Mouse (Mus musculus) MN1 (cell line): Measurements from ENCODE around the gene Sfxn2.
"Not testable (repeated sequence)": the region's sequence is repeated elsewhere in the genome, so short reads cannot be mapped to it uniquely, and the experiment has no call there.

Experiments used
- DNase-seq: peaks from one replicate; pipeline ENCODE4 v3.0.0-alpha.2; 2016; ENCODE audit warnings: low spot score

Sfxn2 gene

GRCm38 (mm10) chr19:46542750-46543149 is 30.4 kb upstream of the Sfxn2 start:
- no peak for DNase-seq

- DNase-seq = no peak
Observed at GRCm38 (mm10) chr19:46547565-46547964, 25.6 kb upstream of the Sfxn2 start.

- DNase-seq = no peak
Observed at GRCm38 (mm10) chr19:46548110-46548509, 25.1 kb upstream of the Sfxn2 start.

- no peak for DNase-seq
Observed at GRCm38 (mm10) chr19:46550385-46550784, 22.8 kb upstream of the Sfxn2 start.

- DNase-seq = no peak
Observed at GRCm38 (mm10) chr19:46552496-46552895, 20.7 kb upstream of the Sfxn2 start.

GRCm38 (mm10) chr19:46553541-46553955 is 19.6 kb upstream of the Sfxn2 start:
- DNase-seq = peak; percentile 86

GRCm38 (mm10) chr19:46558009-46558408 is 15.2 kb upstream of the Sfxn2 start:
- no peak for DNase-seq

- no peak for DNase-seq
Observed at GRCm38 (mm10) chr19:46558631-46559030, 14.5 kb upstream of the Sfxn2 start.

- DNase-seq = peak; percentile 58
Observed at GRCm38 (mm10) chr19:46562132-46562531, 11.0 kb upstream of the Sfxn2 start.

GRCm38 (mm10) chr19:46562581-46563515 is 10.3 kb upstream of the Sfxn2 start:
- DNase-seq = no peak

GRCm38 (mm10) chr19:46563603-46564002 is 9.6 kb upstream of the Sfxn2 start:
- DNase-seq = no peak

- no peak for DNase-seq
Observed at GRCm38 (mm10) chr19:46564043-46564462, 9.1 kb upstream of the Sfxn2 start.

GRCm38 (mm10) chr19:46571211-46571877 is 1.8 kb upstream of the Sfxn2 start:
- not testable (repeated sequence) for DNase-seq

GRCm38 (mm10) chr19:46571878-46572244 is 1.3 kb upstream of the Sfxn2 start:
- no peak for DNase-seq

- DNase-seq = peak; percentile 27
Observed at GRCm38 (mm10) chr19:46572548-46572947, 617 bp upstream of the Sfxn2 start.

GRCm38 (mm10) chr19:46573990-46574389 is 825 bp downstream of the Sfxn2 start:
- no peak for DNase-seq

- DNase-seq = no peak
Observed at GRCm38 (mm10) chr19:46575196-46575595, 2.0 kb downstream of the Sfxn2 start.

- DNase-seq = peak; percentile 66
Observed at GRCm38 (mm10) chr19:46587823-46588508, 14.8 kb downstream of the Sfxn2 start.

GRCm38 (mm10) chr19:46591575-46591974 is 18.4 kb downstream of the Sfxn2 start:
- no peak for DNase-seq

GRCm38 (mm10) chr19:46592751-46593439 is 19.7 kb downstream of the Sfxn2 start:
- DNase-seq = no peak

GRCm38 (mm10) chr19:46598187-46598586 is 25.0 kb downstream of the Sfxn2 start:
- DNase-seq = no peak

- peak; percentile 96 for DNase-seq
Observed at GRCm38 (mm10) chr19:46598720-46599252, 25.6 kb downstream of the Sfxn2 start, which contains the start of gene Wbp1l. Gene Wbp1l (plus strand): TSS chr19:46599084.
